ENCODE assay signal across 8 mouse cellular contexts in the genomic region with DNA sequence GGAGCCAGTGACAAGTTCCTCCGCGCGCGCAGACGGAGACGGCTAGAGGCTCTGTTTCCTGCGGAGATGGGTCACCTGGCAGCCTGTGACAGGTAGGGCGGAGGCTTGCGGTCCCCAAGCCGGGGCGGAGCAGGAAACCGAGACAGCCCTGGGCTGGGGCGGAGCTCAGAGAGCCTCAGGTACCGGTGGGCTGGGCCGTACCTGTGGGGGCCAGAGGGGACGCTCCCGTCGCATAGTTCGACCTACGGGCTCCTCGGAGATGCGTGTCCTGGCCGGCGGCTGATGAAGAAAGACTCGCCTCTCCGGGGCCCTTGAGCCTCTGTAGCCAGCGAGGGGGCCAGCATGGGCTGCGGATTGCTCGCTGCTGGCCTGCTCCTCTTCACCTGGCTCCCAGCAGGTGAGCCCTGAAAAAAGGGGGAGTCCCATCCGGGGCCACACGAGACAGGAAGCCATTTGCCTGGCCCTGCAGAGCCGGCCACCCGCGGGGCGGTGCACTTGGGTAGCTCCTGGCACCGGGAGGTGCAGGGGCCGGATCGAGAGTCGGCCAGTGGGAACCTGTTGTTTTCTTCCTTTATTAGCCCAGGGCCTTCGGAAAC. TPM values are rescaled to one million over a fixed set of nuclear protein-coding genes. Genes with fewer than 3 reads are reported as not detected.
DNase-seq lines count a peak whose midpoint lies in the region; ATAC-seq and TF ChIP-seq lines count a peak whose summit lies in the region.

A gene (plus strand): TSS at position 161 of the 596 bp plus-strand sequence.

- TF ChIP-seq EP300 in heart, postnatal 0 days (IDR thresholded peaks at IDR 0.05; ENCODE audit: low read depth), result no peak

- ATAC-seq in heart, postnatal 0 days (ENCODE audit: insufficient read depth, low read depth), result no peak
- peak; percentile 92 for ATAC-seq in embryonic facial prominence, embryonic 14.5 days (ENCODE audit: low read depth)

- DNase-seq in heart, postnatal 0 days (ENCODE audit: low spot score), result no peak
- no peak for DNase-seq in heart, postnatal 14 days
- peak; percentile 70 for DNase-seq in embryonic facial prominence, embryonic 14.5 days (ENCODE audit: low spot score)
- DNase-seq in kidney, adult 8-10 months, result peak; percentile 47 to 60
- DNase-seq in lung, postnatal 10 days, result peak; percentile 58
- DNase-seq in spleen, adult 18-20 months, result peak; percentile 51
- no peak for DNase-seq in left cerebral cortex, adult 8-10 months (ENCODE audit: low spot score in 2 of 2)
- no peak for DNase-seq in right cerebral cortex, adult 2 months (ENCODE audit: low spot score in 2 of 2)

- peak within 1 kb of the TSS; percentile 78 for H3K4me2 ChIP-seq in heart, postnatal 0 days (ENCODE audit: low read depth, low read length)
- peak within 1 kb of the TSS; percentile 73 for H3K4me2 ChIP-seq in embryonic facial prominence, embryonic 14.5 days (ENCODE audit: low read depth, low read length)

- intact Hi-C loops in heart, postnatal 14 days (cut with DNase I), result no loop called here

- no peak for TF ChIP-seq CTCF in heart, postnatal 0 days (IDR thresholded peaks at IDR 0.05; ENCODE audit: low read depth)

- H3K27ac ChIP-seq in heart, postnatal 0 days (ENCODE audit: low read depth), result no peak within 1 kb of the TSS
- H3K27ac ChIP-seq in embryonic facial prominence, embryonic 14.5 days (replicated peaks; ENCODE audit: low read depth, low read length), result no peak within 1 kb of the TSS; the same call in 1 of the 2 replicates

- H3K9me3 ChIP-seq in heart, postnatal 0 days (replicated peaks; ENCODE audit: control insufficient read depth, low read length), result no peaks in the 10 kb centered on the region
- H3K9me3 ChIP-seq in embryonic facial prominence, embryonic 14.5 days (ENCODE audit: control insufficient read depth, low read length), result no peaks in the 10 kb centered on the region

- peaks cover 6% of the 10 kb centered on the region; the same call in 1 of the 2 replicates for H3K4me1 ChIP-seq in heart, postnatal 0 days (ENCODE audit: control insufficient read depth, insufficient read depth)
- H3K4me1 ChIP-seq in embryonic facial prominence, embryonic 14.5 days (ENCODE audit: control insufficient read depth, insufficient read depth, low read length), result 0 out of 2 replicates have a peak, but pooled peaks cover 7% of the 10 kb centered on the region

- peak within 1 kb of the TSS; percentile 45 for H3K4me3 ChIP-seq in heart, postnatal 0 days (ENCODE audit: low read depth, low read length)
- H3K4me3 ChIP-seq in embryonic facial prominence, embryonic 14.5 days (ENCODE audit: low read depth, low read length), result peak within 1 kb of the TSS; percentile 42

- no peaks in the 10 kb centered on the region for H3K36me3 ChIP-seq in heart, postnatal 0 days (replicated peaks; ENCODE audit: control insufficient read depth, insufficient read depth, low read length)
- no peaks in the 10 kb centered on the region for H3K36me3 ChIP-seq in embryonic facial prominence, embryonic 14.5 days (ENCODE audit: control insufficient read depth, insufficient read depth, low read length)

- peaks cover 9% of the 10 kb centered on the region; the same call in 1 of the 2 replicates for H3K27me3 ChIP-seq in heart, postnatal 0 days (ENCODE audit: control insufficient read depth, insufficient read depth, low read length)
- peaks cover 22% of the 10 kb centered on the region for H3K27me3 ChIP-seq in embryonic facial prominence, embryonic 14.5 days (replicated peaks; ENCODE audit: control insufficient read depth, insufficient read depth, low read length)

- H3K9ac ChIP-seq in heart, postnatal 0 days (replicated peaks; ENCODE audit: low read depth, low read length), result 0 out of 2 replicates have a peak within 1 kb of the TSS, but pooled peaks have one; percentile 21
- peak within 1 kb of the TSS; percentile 64 for H3K9ac ChIP-seq in embryonic facial prominence, embryonic 14.5 days (ENCODE audit: low read depth, low read length)

- 2% methylated on average over 40 of the region's 40 CpGs for WGBS in heart, postnatal 0 days
- WGBS in embryonic facial prominence, embryonic 14.5 days, result 1% methylated on average over 30 of the region's 40 CpGs

RNA-seq across cellular contexts. Expression of the gene that starts here (rescaled TPM):
- total RNA-seq in heart, postnatal 0 days (2014; rRNA removed; ENCODE audit: low replicate concordance), result 4.4 TPM in 1 of 2 replicates, not detected in the other
- polyA plus RNA-seq in heart, postnatal 0 days (2015; fragmentation: Nextera tagmentation; extraction: Ambion mirVana), result 0.14 TPM in 1 of 2 replicates, not detected in the other
- under 1 TPM; 0.07 to 0.19 TPM for total RNA-seq in heart, postnatal 14 days (2021)
- 4.3 and 5.3 TPM in 2 replicates for polyA plus RNA-seq in embryonic facial prominence, embryonic 14.5 days (2014; fragmentation: Nextera tagmentation; extraction: Ambion mirVana)
- under 1 TPM; 0.13 to 0.57 (median 0.20) TPM for total RNA-seq in left cerebral cortex, adult 8-10 months (2022)

Comparison
In these comparisons a context has a peak if more than half of its experiments do, and no peak if none do; other contexts are left out.
1. DNase-seq: peak in embryonic facial prominence, embryonic 14.5 days (single experiment), kidney, adult 8-10 months (2 of 2), lung, postnatal 10 days (single experiment) and spleen, adult 18-20 months (2 of 2); none in heart, postnatal 0 days (single experiment), heart, postnatal 14 days (0 of 2), left cerebral cortex, adult 8-10 months (0 of 2) and right cerebral cortex, adult 2 months (0 of 2).